Mouse (Mus musculus) CH12.LX (cell line): ENCODE results near the gene Myom3. TPM values are rescaled to one million over a fixed set of nuclear protein-coding genes. Genes with fewer than 3 reads are reported as not detected.

ENCODE experiments used
- DNase-seq: peaks from one replicate; pipeline ENCODE4 v3.0.0-alpha.2; 2013; ENCODE audit errors: extremely low read depth
- H3K27ac ChIP-seq: 2 replicates; pipeline ENCODE4 v1.5.1; 2012; ENCODE audit warnings: low read depth, mild to moderate bottlenecking, control low read depth, moderate library complexity; ENCODE audit not compliant: insufficient read depth
- H3K27me3 ChIP-seq: replicated peaks from 2 replicates; pipeline ENCODE3; 2012; ENCODE audit warnings: inconsistent platforms
- H3K36me3 ChIP-seq, 2 experiments: replicated peaks in 1 of 2; 2 replicates each; pipeline versions ENCODE3 to v1.6.1; 2012; ENCODE audit warnings: inconsistent platforms in 1 of 2, low read length in 1 of 2, mild to moderate bottlenecking in 1 of 2, mixed read lengths in 1 of 2, moderate library complexity in 1 of 2; ENCODE audit not compliant: control insufficient read depth in 1 of 2, insufficient read depth in 1 of 2
- H3K4me1 ChIP-seq, 2 experiments: 2 replicates each; pipeline ENCODE4 v1.6.1; 2012; ENCODE audit warnings: inconsistent platforms in 1 of 2, moderate library complexity in 1 of 2; ENCODE audit not compliant: insufficient read depth in 2 of 2, control insufficient read depth in 1 of 2
- H3K4me2 ChIP-seq: 2 replicates; pipeline ENCODE4 v1.6.1; 2012; ENCODE audit warnings: low read depth, mild to moderate bottlenecking, control low read depth; ENCODE audit not compliant: poor library complexity, insufficient read depth, severe bottlenecking
- H3K4me3 ChIP-seq, 3 experiments: fragments of 150-350 bp in 1 of 3; sonication (generic) in 1 of 3; replicated peaks in 1 of 3; 2 replicates each; pipeline versions ENCODE3 to v1.5.1; 2011 to 2012; ENCODE audit warnings: low read depth in 2 of 3, low read length in 2 of 3, mild to moderate bottlenecking in 2 of 3, moderate library complexity in 2 of 3, control low read depth in 1 of 3, improper control_type of control experiment in 1 of 3, inconsistent platforms in 1 of 3, mixed read lengths in 1 of 3; ENCODE audit not compliant: poor library complexity in 1 of 3
- H3K79me2 ChIP-seq: replicated peaks from 2 replicates; pipeline ENCODE4 v1.6.1; 2012; ENCODE audit warnings: mild to moderate bottlenecking, moderate library complexity; ENCODE audit not compliant: control insufficient read depth, poor library complexity, insufficient read depth, severe bottlenecking; ENCODE audit errors: extremely low read depth
- H3K9ac ChIP-seq: 2 replicates; pipeline ENCODE4 v1.6.1; 2012; ENCODE audit warnings: low read depth, mild to moderate bottlenecking, control low read depth, moderate library complexity; ENCODE audit not compliant: insufficient read depth
- H3K9me3 ChIP-seq: replicated peaks from 2 replicates; pipeline ENCODE3; 2012; ENCODE audit warnings: low read length, inconsistent platforms, mixed read lengths
- BHLHE40 ChIP-seq: IDR thresholded peaks from 2 replicates; pipeline ENCODE4 v1.6.1; 2011; ENCODE audit warnings: mild to moderate bottlenecking, low read depth, low read length, improper control_type of control experiment
- E2F4 ChIP-seq: IDR thresholded peaks from 2 replicates; pipeline ENCODE4 v1.6.1; 2011; ENCODE audit warnings: low read depth, low read length, improper control_type of control experiment; ENCODE audit not compliant: insufficient replicate concordance
- ELF1 ChIP-seq: IDR thresholded peaks from 2 replicates; pipeline ENCODE4 v1.6.1; 2014; ENCODE audit warnings: low read depth, mild to moderate bottlenecking, inconsistent platforms, low read length, improper control_type of control experiment
- EP300 ChIP-seq: IDR thresholded peaks from 2 replicates; pipeline ENCODE4 v1.6.1; 2011; ENCODE audit warnings: low read length, improper control_type of control experiment
- ETS1 ChIP-seq: conservative IDR thresholded peaks from 2 replicates; pipeline ENCODE4 v1.6.1; 2012; ENCODE audit warnings: low read depth, mild to moderate bottlenecking, inconsistent platforms, low read length, improper control_type of control experiment, moderate library complexity
- HCFC1 ChIP-seq: IDR thresholded peaks from 2 replicates; pipeline ENCODE4 v1.6.1; 2012; ENCODE audit warnings: low read depth, mild to moderate bottlenecking, inconsistent platforms, low read length, improper control_type of control experiment
- IRF4 ChIP-seq: IDR thresholded peaks from 2 replicates; pipeline ENCODE4 v1.6.1; 2014; ENCODE audit warnings: low read depth, mild to moderate bottlenecking, inconsistent platforms, low read length, improper control_type of control experiment
- JUND ChIP-seq: conservative IDR thresholded peaks from 2 replicates; pipeline ENCODE4 v1.6.1; 2011; ENCODE audit warnings: low read depth, low read length, improper control_type of control experiment
- KAT2A ChIP-seq: IDR thresholded peaks from 2 replicates; pipeline ENCODE4 v1.6.1; 2012; ENCODE audit warnings: low read length, improper control_type of control experiment, inconsistent platforms; ENCODE audit not compliant: insufficient replicate concordance
- MAZ ChIP-seq: IDR thresholded peaks from 2 replicates; pipeline ENCODE4 v1.6.1; 2012; ENCODE audit warnings: low read depth, mild to moderate bottlenecking, inconsistent platforms, low read length, improper control_type of control experiment, moderate library complexity
- MEF2A ChIP-seq: IDR thresholded peaks from 2 replicates; pipeline ENCODE4 v1.6.1; 2014; ENCODE audit warnings: low read depth, mild to moderate bottlenecking, inconsistent platforms, low read length, improper control_type of control experiment, borderline replicate concordance
- MYC ChIP-seq: IDR thresholded peaks from 2 replicates; pipeline ENCODE4 v1.6.1; 2011; ENCODE audit warnings: low read depth, mild to moderate bottlenecking, improper control_type of control experiment, low read length
- NELFE ChIP-seq: IDR thresholded peaks from 2 replicates; pipeline ENCODE4 v1.6.1; 2011; ENCODE audit warnings: low read depth, low read length, improper control_type of control experiment
- NRF1 ChIP-seq: IDR thresholded peaks from 2 replicates; pipeline ENCODE4 v1.6.1; 2014; ENCODE audit warnings: low read depth, mild to moderate bottlenecking, inconsistent platforms, low read length, improper control_type of control experiment, moderate library complexity
- PAX5 ChIP-seq: IDR thresholded peaks from 2 replicates; pipeline ENCODE4 v1.6.1; 2012; ENCODE audit warnings: low read length, inconsistent platforms, mixed read lengths
- POLR2A ChIP-seq: IDR thresholded peaks from 2 replicates; pipeline ENCODE4 v1.6.1; 2011; ENCODE audit warnings: low read depth, mild to moderate bottlenecking, improper control_type of control experiment, low read length
- SIN3A ChIP-seq: IDR thresholded peaks from 2 replicates; pipeline ENCODE4 v1.6.1; 2012; ENCODE audit warnings: low read length, improper control_type of control experiment, inconsistent platforms
- UBTF ChIP-seq: IDR thresholded peaks from 2 replicates; pipeline ENCODE4 v1.6.1; 2012; ENCODE audit warnings: low read depth, mild to moderate bottlenecking, inconsistent platforms, low read length, improper control_type of control experiment, moderate library complexity
- USF1 ChIP-seq: IDR thresholded peaks from 2 replicates; pipeline ENCODE4 v1.6.1; 2014; ENCODE audit warnings: low read depth, mild to moderate bottlenecking, inconsistent platforms, low read length, improper control_type of control experiment
- ZC3H11A ChIP-seq: IDR thresholded peaks from 2 replicates; pipeline ENCODE4 v1.6.1; 2012; ENCODE audit warnings: low read depth, mild to moderate bottlenecking, inconsistent platforms, low read length, improper control_type of control experiment
- ZMIZ1 ChIP-seq: IDR thresholded peaks from 2 replicates; pipeline ENCODE4 v1.6.1; 2012; ENCODE audit warnings: low read depth, mild to moderate bottlenecking, inconsistent platforms, low read length, improper control_type of control experiment
- dilution Hi-C: fragments of 300-500 bp; cut with MboI; formaldehyde crosslinking; loops from 2 replicates; pipeline ENCODE4 v1.14.3; 2020; ENCODE audit warnings: low sequenced_read_pairs; ENCODE audit not compliant: extremely low pct_unique_long_range_greater_than_20kb, extremely low pct_ligation_motif_present
- in situ Hi-C: fragments of 300-500 bp; cut with MboI; formaldehyde crosslinking; loops from 3 replicates; pipeline ENCODE4 v1.14.3; 2019; ENCODE audit warnings: low sequenced_read_pairs, low pct_ligation_motif_present, low pct_unique_long_range_greater_than_20kb, mixed read lengths
- polyA plus RNA-seq: library from polyadenylated mRNA; unstranded; fragments of >175 nt; gene quantifications from 2 replicates; pipeline ENCODE4 v1.2.1, GENCODE M21; 2012; ENCODE audit warnings: low read depth; ENCODE audit not compliant: insufficient read length
- total RNA-seq, 2 experiments: library from RNA; depleted of rRNA; stranded (reverse); fragments of 300-350 nt in 1 of 2; fragments of >200 nt in 1 of 2; gene quantifications; 2 replicates each; pipeline ENCODE4 v1.2.3; 2012 to 2014

Gene Myom3
- total and polyA plus RNA-seq, 3 experiments: 0.04 TPM; not detected in 2

DNA sequence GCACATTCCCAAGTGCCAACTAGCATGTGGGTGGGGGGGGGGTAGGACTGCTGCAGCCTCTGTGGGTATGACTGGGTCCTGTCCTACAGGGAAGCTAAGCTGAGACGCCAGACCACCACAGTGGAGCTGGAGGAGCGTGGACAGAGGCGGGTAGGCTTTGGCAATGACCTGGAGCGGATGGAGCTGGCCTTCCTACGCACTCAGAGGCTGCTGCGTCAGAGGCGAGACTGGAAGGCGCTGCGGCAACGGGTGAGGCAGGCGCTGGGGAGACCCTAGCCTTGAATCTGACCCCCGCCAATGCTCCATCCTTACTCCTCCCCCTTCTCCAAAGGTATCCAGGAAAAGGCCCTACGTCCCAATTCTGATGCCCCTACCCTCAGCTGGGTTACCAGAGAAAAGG is 5.2 kb downstream of the Myom3 start:
- H3K4me1 ChIP-seq: peaks cover 13 to 14% of the 10 kb centered on the region in 2 experiments
- in situ Hi-C loops (loop anchor here (5.0 kb wide), 1 partner anchor 37 kb away; the partner anchor contains the start of gene Il22ra1), dilution Hi-C loops (no loop called here)
- no peak overlapping the region for H3K9ac ChIP-seq
- no peak for DNase-seq
- no peak for TF ChIP-seq BHLHE40
- no peak for TF ChIP-seq JUND
- no peak for TF ChIP-seq UBTF
- TF ChIP-seq SIN3A: no peak
- no peak for TF ChIP-seq IRF4
- TF ChIP-seq POLR2A: no peak
- no peak overlapping the region for H3K4me3 ChIP-seq
- no peaks in the 10 kb centered on the region for H3K79me2 ChIP-seq
- H3K27me3 ChIP-seq: peaks cover 52% of the 10 kb centered on the region
- H3K4me2 ChIP-seq: no peak overlapping the region
- H3K36me3 ChIP-seq: no peaks in the 10 kb centered on the region
- H3K9me3 ChIP-seq: no peaks in the 10 kb centered on the region
- H3K27ac ChIP-seq: no peak overlapping the region

GRCm38 (mm10) chr4:135765707-135766106 is 6.2 kb downstream of the Myom3 start:
- Histone ChIP-seq H3K4me1 (peaks cover 14 to 23% of the 10 kb centered on the region in 2 experiments), H3K27ac (no peak overlapping the region), H3K9me3 (no peaks in the 10 kb centered on the region), H3K4me2 (no peak overlapping the region), H3K36me3 (no peaks in the 10 kb centered on the region), H3K9ac (no peak overlapping the region), H3K27me3 (peaks cover 46% of the 10 kb centered on the region), H3K4me3 (no peak overlapping the region)
- in situ Hi-C loops (loop anchor here (5.0 kb wide), 1 partner anchor 38 kb away; the partner anchor contains the start of gene Il22ra1), dilution Hi-C loops (no loop called here)
- DNase-seq: no peak
- TF ChIP-seq EP300 (no peak), ZMIZ1 (no peak), NRF1 (no peak), NELFE (no peak), E2F4 (no peak), IRF4 (no peak), UBTF (no peak), USF1 (no peak), MAZ (no peak), ETS1 (no peak), KAT2A (no peak)
- TF ChIP-seq, all 38 proteins: peak for 0
- no peaks in the 10 kb centered on the region for H3K79me2 ChIP-seq

DNA sequence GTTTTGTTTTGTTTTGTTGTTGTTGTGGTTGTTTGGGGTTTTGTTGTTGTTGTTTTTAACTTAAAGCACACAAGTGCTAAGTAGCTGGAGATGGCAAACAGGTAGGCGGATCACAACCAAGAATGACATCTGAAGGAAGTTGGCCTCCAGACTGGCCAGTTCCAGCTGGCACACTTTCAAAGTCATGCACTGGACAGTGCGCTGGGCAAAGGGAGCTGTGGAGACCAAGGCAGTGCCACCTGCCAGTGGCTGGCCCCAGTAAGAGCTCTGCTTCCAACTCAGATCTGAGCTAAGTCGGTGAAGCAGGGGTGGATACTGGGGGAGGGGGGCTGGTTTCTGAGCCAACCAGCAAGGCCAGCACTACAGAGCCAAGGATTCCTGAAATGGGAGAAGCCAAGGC is 7.5 kb downstream of the Myom3 start:
- Histone ChIP-seq H3K27me3 (peaks cover 35% of the 10 kb centered on the region), H3K4me2 (no peak overlapping the region), H3K9me3 (no peaks in the 10 kb centered on the region), H3K79me2 (no peaks in the 10 kb centered on the region), H3K4me3 (no peak overlapping the region), H3K4me1 (peaks cover 17 to 35% of the 10 kb centered on the region in 2 experiments), H3K9ac (no peak overlapping the region), H3K27ac (no peak overlapping the region), H3K36me3 (no peaks in the 10 kb centered on the region)
- no peak for DNase-seq
- no peak for TF ChIP-seq USF1
- TF ChIP-seq ELF1: no peak
- no peak for TF ChIP-seq UBTF
- no peak for TF ChIP-seq HCFC1
- TF ChIP-seq PAX5: no peak
- no peak for TF ChIP-seq MEF2A
- TF ChIP-seq ZC3H11A: no peak
- no peak for TF ChIP-seq MYC
- in situ Hi-C loops (loop anchor here (5.0 kb wide), 1 partner anchor 40 kb away; the partner anchor contains the start of gene Il22ra1), dilution Hi-C loops (no loop called here)
